Mouse (Mus musculus): ENCODE results near the gene Cd47. TPM values are rescaled to one million over a fixed set of nuclear protein-coding genes. Genes with fewer than 3 reads are reported as not detected.

Gene Cd47
- total and polyA plus RNA-seq, 3 experiments = 105 to 189 (median 106) TPM

GRCm38 (mm10) chr16:49950340-49950739, 150.0 kb downstream of the Cd47 start:
- no peak for DNase-seq

GRCm38 (mm10) chr16:49951288-49951691, 151.0 kb downstream of the Cd47 start:
- peak; percentile 26 for DNase-seq

- DNase-seq = peak; percentile 47
Measured at GRCm38 (mm10) chr16:49951925-49952523, 151.7 kb downstream of the Cd47 start.

GRCm38 (mm10) chr16:49953817-49954216, 153.5 kb downstream of the Cd47 start:
- DNase-seq = peak; percentile 40

GRCm38 (mm10) chr16:49954909-49955308, 154.6 kb downstream of the Cd47 start:
- DNase-seq = no peak

GRCm38 (mm10) chr16:49955325-49955724, 155.0 kb downstream of the Cd47 start:
- DNase-seq = no peak

GRCm38 (mm10) chr16:49955952-49956351, 155.6 kb downstream of the Cd47 start:
- no peak for DNase-seq

- peak; percentile 35 for DNase-seq
Measured at GRCm38 (mm10) chr16:49956531-49957302, 156.4 kb downstream of the Cd47 start.

GRCm38 (mm10) chr16:49958900-49959436, 158.6 kb downstream of the Cd47 start:
- no peak for DNase-seq

- no peak for DNase-seq
Measured at GRCm38 (mm10) chr16:49962305-49962704, 162.0 kb downstream of the Cd47 start.

GRCm38 (mm10) chr16:49964321-49964986, 164.1 kb downstream of the Cd47 start:
- DNase-seq = peak; percentile 28

Other genes starting within 250 kb of the Cd47 start
- gene Ift57, start 101.3 kb upstream of the Cd47 start, total RNA-seq (2021) = 10 to 100 TPM; 32.3 to 35.9 TPM
- gene Ift57, start 101.3 kb upstream of the Cd47 start, polyA plus RNA-seq (2012; rRNA removed) = 5.4 and 6.1 TPM in 2 replicates